Mouse (Mus musculus) c-Kit-positive CD71-positive TER-119-negative erythroid progenitor cells, embryonic 14.5 days (primary cell): Measurements from ENCODE around the gene Tmem39a.

ENCODE experiments used
- DNase-seq: peaks from one replicate; pipeline ENCODE4 v3.0.0-alpha.2; 2013; ENCODE audit warnings: low read depth

The Tmem39a gene

GRCm38 (mm10) chr16:38636682-38637081 lies 78.2 kb downstream of the Tmem39a start:
- DNase-seq, result no peak

- DNase-seq, result no peak
Observed at GRCm38 (mm10) chr16:38637085-38637484, 78.6 kb downstream of the Tmem39a start.
